Mouse (Mus musculus) left cerebral cortex, postnatal 10 days (tissue): Measurements from ENCODE around the gene Sema6d. TPM values are rescaled to one million over a fixed set of nuclear protein-coding genes. Genes with fewer than 3 reads are reported as not detected.

ENCODE experiments used
- DNase-seq, 2 experiments: peaks; one replicate each; pipeline ENCODE4 v3.0.0; 2021 to 2022; ENCODE audit warnings: low spot score in 2 of 2, mixed read lengths in 1 of 2; ENCODE audit errors: extremely low spot score in 1 of 2
- intact Hi-C: fragments of 180-260 bp; cut with DNase I; formaldehyde crosslinking; loops from one replicate; pipeline ENCODE4 v1.15.1; 2025
- total RNA-seq, 2 experiments: library from RNA; stranded (reverse); gene quantifications; 2 replicates each; pipeline ENCODE4 v1.2.3; 2021

Gene Sema6d
- total RNA-seq, 2 experiments from 2014 or later = 71.8 to 78.0 TPM

DNA sequence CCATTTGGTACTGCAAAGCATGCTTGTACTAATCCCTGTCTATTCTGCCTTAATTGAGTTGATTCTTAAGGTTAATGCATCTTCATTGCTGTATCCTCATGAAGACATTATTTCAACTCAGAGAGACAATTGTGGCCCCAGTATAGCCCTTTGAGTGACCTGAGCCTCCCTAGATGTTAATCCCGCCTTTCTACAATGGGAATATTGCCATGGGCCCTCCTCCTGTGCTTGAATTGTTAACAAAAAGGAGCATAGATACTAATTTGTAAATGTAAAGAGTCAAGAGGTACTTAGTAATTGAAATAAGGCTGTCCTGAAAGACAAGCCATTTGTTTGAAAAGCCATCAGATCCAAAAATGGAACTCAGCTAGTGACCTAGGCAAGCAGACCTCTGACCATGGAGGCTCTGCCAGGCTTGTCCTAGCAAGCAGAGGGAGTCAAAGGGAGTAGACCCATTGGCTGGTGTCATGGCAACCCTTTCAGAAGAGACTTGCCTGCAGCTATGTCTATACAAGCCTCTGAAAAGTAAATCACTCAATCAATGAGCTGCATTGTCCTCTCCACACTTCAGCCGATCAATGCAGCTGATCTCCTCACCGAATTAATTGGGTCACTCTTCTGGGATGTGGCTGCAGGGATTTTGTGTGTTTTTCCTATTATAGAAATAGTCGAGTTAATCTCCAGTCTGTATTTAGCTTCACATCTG lies 416.2 kb downstream of the Sema6d start:
- DNase-seq = no peak
- intact Hi-C loops = no loop called here

DNA sequence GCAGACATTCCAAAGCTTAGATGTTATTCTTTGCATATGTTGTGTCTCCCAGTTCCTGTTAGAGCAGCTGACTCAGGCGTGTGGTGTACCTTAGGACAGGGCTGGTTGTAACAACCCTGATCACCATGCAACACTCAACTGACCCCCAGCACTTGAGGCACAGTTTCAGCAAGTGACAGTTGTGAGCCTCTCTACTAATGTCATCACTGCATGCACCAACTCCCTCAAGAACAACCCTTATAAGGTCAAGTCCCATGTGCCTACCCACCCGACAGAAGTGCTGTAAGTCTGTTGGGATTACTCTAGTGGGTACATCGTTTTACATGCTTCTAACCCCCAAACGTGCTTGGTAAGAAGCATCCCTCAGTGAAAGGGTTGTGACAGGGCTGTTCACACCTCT lies 418.0 kb downstream of the Sema6d start:
- intact Hi-C loops = no loop called here
- DNase-seq = no peak

GRCm38 (mm10) chr2:124509479-124509878 lies 419.7 kb downstream of the Sema6d start:
- DNase-seq = no peak
- intact Hi-C loops = no loop called here

DNA sequence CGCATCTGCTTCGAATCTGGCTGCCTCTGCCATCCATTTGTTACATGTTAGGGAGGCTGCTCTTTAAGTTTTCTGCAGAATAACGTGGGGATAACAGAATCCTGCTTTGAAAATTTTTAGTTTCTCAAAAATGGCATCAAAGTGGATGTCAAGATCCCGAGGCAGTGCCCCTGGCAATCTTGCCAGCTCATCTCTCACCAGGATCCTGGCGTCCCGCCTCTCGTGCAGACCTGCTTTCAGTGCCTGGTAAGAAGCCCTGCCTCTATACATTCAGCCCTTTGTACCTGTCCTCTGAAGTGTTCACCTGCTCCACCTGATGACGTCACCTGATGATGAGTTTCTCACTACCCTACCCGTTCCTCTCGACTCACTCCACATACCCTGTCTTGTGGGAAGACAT lies 422.1 kb downstream of the Sema6d start:
- DNase-seq = no peak
- intact Hi-C loops = no loop called here

- intact Hi-C loops = no loop called here
- peak in 1 of 2 experiments; percentile 43 for DNase-seq
Measured at GRCm38 (mm10) chr2:124522426-124522825, 432.7 kb downstream of the Sema6d start.

GRCm38 (mm10) chr2:124523667-124524066 lies 433.9 kb downstream of the Sema6d start:
- intact Hi-C loops = no loop called here
- no peak for DNase-seq

- intact Hi-C loops = no loop called here
- DNase-seq = peak in 1 of 2 experiments; percentile 27
Measured at GRCm38 (mm10) chr2:124524167-124524566, 434.4 kb downstream of the Sema6d start.

DNA sequence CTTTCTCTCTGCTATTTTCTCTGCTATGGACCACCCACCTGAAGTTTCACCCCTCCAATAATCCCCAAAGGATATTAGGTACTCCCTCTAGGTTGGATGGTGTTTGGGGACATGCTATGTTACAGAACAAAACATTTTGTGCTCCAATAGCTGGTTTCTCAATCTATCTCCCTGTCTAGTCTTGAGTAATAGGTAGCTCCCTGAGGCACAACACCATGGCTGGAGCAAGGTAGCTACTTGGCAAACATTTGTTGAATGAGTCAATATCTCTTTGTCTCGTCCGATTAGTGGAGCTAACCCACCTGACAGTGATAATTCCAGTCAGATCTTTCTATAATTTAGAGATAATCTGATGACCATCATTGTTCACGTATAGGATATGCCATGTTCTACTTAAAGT lies 437.9 kb downstream of the Sema6d start:
- no peak for DNase-seq
- intact Hi-C loops = no loop called here

DNA sequence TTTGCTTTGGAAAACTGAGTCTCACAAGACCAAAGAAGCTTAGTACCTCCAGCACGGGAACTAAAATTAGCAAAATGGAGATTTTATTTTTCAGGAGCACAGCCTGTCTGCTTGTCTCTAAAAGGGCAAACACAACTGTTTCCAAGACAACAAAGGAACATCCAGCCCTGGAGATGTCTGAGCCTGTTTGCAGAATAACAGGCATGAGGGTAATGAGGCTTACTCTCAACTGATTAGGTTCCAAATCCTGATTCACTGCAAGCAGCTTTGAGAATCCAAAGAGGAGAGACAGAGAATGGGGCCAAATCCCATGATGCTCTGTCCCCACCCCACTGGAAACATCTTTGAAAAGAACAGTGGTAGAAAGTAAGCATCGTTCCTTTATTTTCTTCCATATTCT lies 440.7 kb downstream of the Sema6d start:
- intact Hi-C loops = no loop called here
- DNase-seq = no peak

DNA sequence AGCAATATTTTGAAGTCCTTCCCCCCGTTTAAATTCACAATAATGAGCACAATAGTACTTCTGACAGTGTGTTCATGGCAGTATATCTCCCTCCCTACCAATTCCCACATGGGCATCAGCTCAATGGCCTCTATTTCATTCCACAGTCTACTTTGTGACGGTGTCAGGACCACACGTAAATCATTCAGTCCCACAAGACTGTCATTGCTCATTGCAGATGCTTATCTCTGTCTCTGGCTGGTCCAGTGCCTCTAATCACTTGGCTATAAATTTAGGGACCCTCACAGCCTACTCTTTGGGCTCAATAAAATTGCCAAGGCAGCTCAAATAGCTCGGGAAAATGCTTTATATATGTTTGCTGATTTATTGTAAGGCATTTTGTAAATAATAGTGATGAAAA lies 441.3 kb downstream of the Sema6d start:
- intact Hi-C loops = no loop called here
- DNase-seq = no peak

GRCm38 (mm10) chr2:124532906-124533305 lies 443.1 kb downstream of the Sema6d start:
- DNase-seq = no peak
- intact Hi-C loops = no loop called here

DNA sequence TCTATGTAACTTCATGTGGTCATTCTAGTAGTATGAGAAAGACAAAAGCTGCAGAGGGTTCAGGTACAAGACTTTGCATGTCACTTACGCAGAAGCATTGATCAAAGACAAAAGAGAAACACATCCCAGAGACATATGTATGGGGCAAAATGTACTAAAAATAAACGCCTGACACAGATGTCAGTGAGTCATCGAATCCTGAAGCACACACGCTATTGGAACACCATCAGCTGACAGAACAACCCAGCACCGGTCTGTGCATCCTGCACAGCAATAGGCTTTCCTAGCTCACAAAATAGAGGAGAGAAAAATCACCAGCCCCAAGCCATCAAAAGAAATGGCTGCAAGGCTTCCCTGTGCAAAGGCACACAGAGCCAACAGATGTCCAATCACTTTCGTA lies 443.8 kb downstream of the Sema6d start:
- intact Hi-C loops = no loop called here
- DNase-seq = no peak

- no peak for DNase-seq
- intact Hi-C loops = no loop called here
Measured at GRCm38 (mm10) chr2:124550315-124550714, 460.5 kb downstream of the Sema6d start.

- intact Hi-C loops = no loop called here
Measured at GRCm38 (mm10) chr2:124554751-124555415, 465.1 kb downstream of the Sema6d start.

DNA sequence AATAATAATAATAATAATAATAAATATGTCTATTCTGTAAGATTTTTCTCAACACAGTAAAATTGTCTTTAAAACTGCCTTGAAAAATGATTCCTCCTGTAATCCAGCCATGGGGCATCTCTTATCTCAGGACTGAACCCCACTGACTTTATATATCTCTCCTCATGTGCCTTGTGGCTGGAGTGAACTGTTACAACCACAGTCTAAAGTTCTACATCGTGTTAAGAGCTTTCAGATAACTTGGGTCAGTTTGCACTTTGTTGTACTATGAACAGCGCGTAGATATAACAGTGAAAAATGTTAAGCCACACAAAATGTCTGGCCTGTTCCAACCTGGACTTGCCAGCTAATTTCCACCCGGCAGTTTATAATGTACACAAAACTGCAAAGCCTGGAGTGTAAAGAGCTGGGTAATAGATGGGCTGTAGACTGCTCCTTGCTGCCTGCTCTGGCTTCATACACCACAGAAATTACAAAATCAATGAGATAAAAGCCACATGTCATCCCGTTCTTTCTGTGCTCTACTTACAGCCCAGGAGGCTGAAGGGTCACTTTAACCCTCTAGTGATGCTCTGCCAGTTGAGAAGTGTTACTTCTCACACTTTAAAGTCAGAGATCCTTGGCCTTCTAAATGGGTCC lies 467.2 kb downstream of the Sema6d start:
- intact Hi-C loops = no loop called here
- DNase-seq = no peak

More at GRCm38 (mm10) chr2:124554751-124555415, 465.1 kb downstream of the Sema6d start:
- DNase-seq = peak in 1 of 2 experiments; percentile 27

DNA sequence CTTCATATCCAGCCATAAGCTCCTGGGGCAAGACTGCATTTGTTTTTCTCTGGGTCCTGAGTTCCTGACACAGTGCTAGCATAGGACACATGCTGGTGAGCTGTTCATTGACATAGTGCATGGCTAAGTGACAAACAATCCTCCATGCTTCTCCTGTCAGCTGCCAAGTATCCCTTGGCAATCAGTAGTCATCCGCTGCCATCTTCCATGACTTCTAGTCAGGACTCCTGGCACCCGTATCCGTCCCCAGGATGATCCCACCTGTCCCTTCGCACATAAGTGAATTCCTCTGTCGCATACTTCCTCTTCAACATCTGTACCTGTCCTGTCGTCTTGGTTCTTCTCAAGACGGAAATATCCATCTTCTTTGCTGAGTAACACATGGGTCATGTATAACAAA lies 468.3 kb downstream of the Sema6d start:
- DNase-seq = no peak
- intact Hi-C loops = no loop called here

DNA sequence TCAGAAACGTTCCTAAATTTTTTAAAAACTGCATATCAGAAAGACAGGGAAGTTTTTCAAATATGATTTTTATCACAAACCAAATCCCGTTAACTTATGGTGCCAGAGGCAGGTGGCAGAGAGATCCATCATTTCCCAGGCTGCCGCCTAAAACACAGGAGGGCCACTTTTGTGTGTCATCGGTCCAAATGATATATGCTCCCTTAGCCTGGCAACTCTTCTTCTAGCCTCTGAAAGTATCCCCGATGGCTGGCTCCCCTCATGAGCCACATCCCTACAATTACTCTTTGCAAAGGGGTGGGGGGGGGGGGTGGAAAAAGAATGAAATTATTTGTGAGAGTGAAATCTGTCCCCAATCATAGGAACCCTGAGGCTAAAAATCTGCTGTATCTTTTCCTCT lies 471.9 kb downstream of the Sema6d start:
- intact Hi-C loops = no loop called here
- no peak for DNase-seq

DNA sequence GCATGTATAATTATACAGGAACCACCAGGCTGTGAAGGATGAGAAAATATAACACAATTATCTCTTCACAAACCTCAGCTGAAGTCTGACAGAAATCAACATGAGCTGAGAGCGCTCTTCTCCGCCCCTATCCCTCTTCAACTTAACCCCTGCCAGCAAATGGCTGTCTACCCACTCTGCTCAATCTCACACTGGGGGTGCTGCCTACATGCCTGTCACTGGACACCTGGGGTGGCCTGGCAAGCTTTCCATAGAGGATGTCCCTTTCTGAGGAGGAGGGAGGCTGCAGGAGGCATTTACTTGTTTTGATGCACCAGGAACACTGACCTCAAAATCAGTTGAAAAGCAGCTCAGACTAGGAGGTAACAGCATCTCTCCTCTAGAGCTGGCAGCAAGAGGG lies 472.3 kb downstream of the Sema6d start:
- DNase-seq = peak in 1 of 2 experiments; percentile 19
- intact Hi-C loops = no loop called here

GRCm38 (mm10) chr2:124563759-124564158 lies 474.0 kb downstream of the Sema6d start:
- intact Hi-C loops = no loop called here
- DNase-seq = no peak

DNA sequence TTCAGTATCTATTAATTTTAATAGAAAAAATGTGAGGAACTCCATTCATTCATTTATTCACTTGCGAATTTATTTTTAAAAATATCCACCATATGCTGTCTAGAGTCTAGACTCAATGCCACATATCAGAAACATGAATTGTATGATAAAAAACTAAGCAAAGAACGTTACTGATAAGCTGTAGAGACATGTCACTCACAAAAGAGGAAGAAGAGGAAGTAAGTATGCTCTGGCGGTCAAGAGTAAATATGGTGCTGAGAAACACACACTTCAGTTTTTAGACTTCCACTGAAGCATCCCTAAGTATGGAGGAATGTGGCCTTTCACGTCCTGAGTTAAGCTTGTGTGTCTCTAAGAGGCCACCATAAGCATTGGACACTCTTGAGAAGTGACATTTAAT lies 484.0 kb downstream of the Sema6d start:
- intact Hi-C loops = no loop called here
- no peak for DNase-seq
